Mouse (Mus musculus) CH12.LX (cell line): ENCODE data around the gene Sstr5. TPM values are rescaled to one million over a fixed set of nuclear protein-coding genes. Genes with fewer than 3 reads are reported as not detected.

Source experiments
- DNase-seq: peaks from one replicate; pipeline ENCODE4 v3.0.0-alpha.2; 2013; ENCODE audit errors: extremely low read depth
- H3K27ac ChIP-seq: 2 replicates; pipeline ENCODE4 v1.5.1; 2012; ENCODE audit warnings: low read depth, mild to moderate bottlenecking, control low read depth, moderate library complexity; ENCODE audit not compliant: insufficient read depth
- H3K27me3 ChIP-seq: replicated peaks from 2 replicates; pipeline ENCODE3; 2012; ENCODE audit warnings: inconsistent platforms
- H3K36me3 ChIP-seq, 2 experiments: replicated peaks in 1 of 2; 2 replicates each; pipeline versions ENCODE3 to v1.6.1; 2012; ENCODE audit warnings: inconsistent platforms in 1 of 2, low read length in 1 of 2, mild to moderate bottlenecking in 1 of 2, mixed read lengths in 1 of 2, moderate library complexity in 1 of 2; ENCODE audit not compliant: control insufficient read depth in 1 of 2, insufficient read depth in 1 of 2
- H3K4me1 ChIP-seq, 2 experiments: 2 replicates each; pipeline ENCODE4 v1.6.1; 2012; ENCODE audit warnings: inconsistent platforms in 1 of 2, moderate library complexity in 1 of 2; ENCODE audit not compliant: insufficient read depth in 2 of 2, control insufficient read depth in 1 of 2
- H3K4me2 ChIP-seq: 2 replicates; pipeline ENCODE4 v1.6.1; 2012; ENCODE audit warnings: low read depth, mild to moderate bottlenecking, control low read depth; ENCODE audit not compliant: poor library complexity, insufficient read depth, severe bottlenecking
- H3K4me3 ChIP-seq, 3 experiments: fragments of 150-350 bp in 1 of 3; sonication (generic) in 1 of 3; replicated peaks in 1 of 3; 2 replicates each; pipeline versions ENCODE3 to v1.5.1; 2011 to 2012; ENCODE audit warnings: low read depth in 2 of 3, low read length in 2 of 3, mild to moderate bottlenecking in 2 of 3, moderate library complexity in 2 of 3, control low read depth in 1 of 3, improper control_type of control experiment in 1 of 3, inconsistent platforms in 1 of 3, mixed read lengths in 1 of 3; ENCODE audit not compliant: poor library complexity in 1 of 3
- H3K79me2 ChIP-seq: replicated peaks from 2 replicates; pipeline ENCODE4 v1.6.1; 2012; ENCODE audit warnings: mild to moderate bottlenecking, moderate library complexity; ENCODE audit not compliant: control insufficient read depth, poor library complexity, insufficient read depth, severe bottlenecking; ENCODE audit errors: extremely low read depth
- H3K9ac ChIP-seq: 2 replicates; pipeline ENCODE4 v1.6.1; 2012; ENCODE audit warnings: low read depth, mild to moderate bottlenecking, control low read depth, moderate library complexity; ENCODE audit not compliant: insufficient read depth
- H3K9me3 ChIP-seq: replicated peaks from 2 replicates; pipeline ENCODE3; 2012; ENCODE audit warnings: low read length, inconsistent platforms, mixed read lengths
- BHLHE40 ChIP-seq: IDR thresholded peaks from 2 replicates; pipeline ENCODE4 v1.6.1; 2011; ENCODE audit warnings: mild to moderate bottlenecking, low read depth, low read length, improper control_type of control experiment
- CHD1 ChIP-seq: IDR thresholded peaks from 2 replicates; pipeline ENCODE4 v1.6.1; 2012; ENCODE audit warnings: low read depth, low read length, improper control_type of control experiment, inconsistent platforms
- E2F4 ChIP-seq: IDR thresholded peaks from 2 replicates; pipeline ENCODE4 v1.6.1; 2011; ENCODE audit warnings: low read depth, low read length, improper control_type of control experiment; ENCODE audit not compliant: insufficient replicate concordance
- ETS1 ChIP-seq: conservative IDR thresholded peaks from 2 replicates; pipeline ENCODE4 v1.6.1; 2012; ENCODE audit warnings: low read depth, mild to moderate bottlenecking, inconsistent platforms, low read length, improper control_type of control experiment, moderate library complexity
- HCFC1 ChIP-seq: IDR thresholded peaks from 2 replicates; pipeline ENCODE4 v1.6.1; 2012; ENCODE audit warnings: low read depth, mild to moderate bottlenecking, inconsistent platforms, low read length, improper control_type of control experiment
- IRF4 ChIP-seq: IDR thresholded peaks from 2 replicates; pipeline ENCODE4 v1.6.1; 2014; ENCODE audit warnings: low read depth, mild to moderate bottlenecking, inconsistent platforms, low read length, improper control_type of control experiment
- JUND ChIP-seq: conservative IDR thresholded peaks from 2 replicates; pipeline ENCODE4 v1.6.1; 2011; ENCODE audit warnings: low read depth, low read length, improper control_type of control experiment
- KAT2A ChIP-seq: IDR thresholded peaks from 2 replicates; pipeline ENCODE4 v1.6.1; 2012; ENCODE audit warnings: low read length, improper control_type of control experiment, inconsistent platforms; ENCODE audit not compliant: insufficient replicate concordance
- MAFK ChIP-seq: IDR thresholded peaks from 2 replicates; pipeline ENCODE4 v1.6.1; 2011; ENCODE audit warnings: low read length, improper control_type of control experiment; ENCODE audit not compliant: insufficient replicate concordance
- NELFE ChIP-seq: IDR thresholded peaks from 2 replicates; pipeline ENCODE4 v1.6.1; 2011; ENCODE audit warnings: low read depth, low read length, improper control_type of control experiment
- PAX5 ChIP-seq: IDR thresholded peaks from 2 replicates; pipeline ENCODE4 v1.6.1; 2012; ENCODE audit warnings: low read length, inconsistent platforms, mixed read lengths
- POLR2A ChIP-seq: IDR thresholded peaks from 2 replicates; pipeline ENCODE4 v1.6.1; 2011; ENCODE audit warnings: low read depth, mild to moderate bottlenecking, improper control_type of control experiment, low read length
- POLR2AphosphoS2 ChIP-seq: IDR thresholded peaks from 2 replicates; pipeline ENCODE4 v1.6.1; 2011; ENCODE audit warnings: low read depth, low read length, improper control_type of control experiment
- RCOR1 ChIP-seq: conservative IDR thresholded peaks from 2 replicates; pipeline ENCODE4 v1.6.1; 2012; ENCODE audit warnings: low read depth, mild to moderate bottlenecking, inconsistent platforms, low read length, improper control_type of control experiment
- TBP ChIP-seq: conservative IDR thresholded peaks from 2 replicates; pipeline ENCODE4 v1.6.1; 2011; ENCODE audit warnings: low read depth, low read length, improper control_type of control experiment
- USF1 ChIP-seq: IDR thresholded peaks from 2 replicates; pipeline ENCODE4 v1.6.1; 2014; ENCODE audit warnings: low read depth, mild to moderate bottlenecking, inconsistent platforms, low read length, improper control_type of control experiment
- USF2 ChIP-seq: conservative IDR thresholded peaks from 2 replicates; pipeline ENCODE4 v1.6.1; 2011; ENCODE audit warnings: low read depth, low read length, improper control_type of control experiment
- ZC3H11A ChIP-seq: IDR thresholded peaks from 2 replicates; pipeline ENCODE4 v1.6.1; 2012; ENCODE audit warnings: low read depth, mild to moderate bottlenecking, inconsistent platforms, low read length, improper control_type of control experiment
- ZKSCAN1 ChIP-seq: IDR thresholded peaks from 2 replicates; pipeline ENCODE4 v1.6.1; 2012; ENCODE audit warnings: low read depth, inconsistent platforms, low read length, improper control_type of control experiment, borderline replicate concordance
- dilution Hi-C: fragments of 300-500 bp; cut with MboI; formaldehyde crosslinking; loops from 2 replicates; pipeline ENCODE4 v1.14.3; 2020; ENCODE audit warnings: low sequenced_read_pairs; ENCODE audit not compliant: extremely low pct_unique_long_range_greater_than_20kb, extremely low pct_ligation_motif_present
- in situ Hi-C: fragments of 300-500 bp; cut with MboI; formaldehyde crosslinking; loops from 3 replicates; pipeline ENCODE4 v1.14.3; 2019; ENCODE audit warnings: low sequenced_read_pairs, low pct_ligation_motif_present, low pct_unique_long_range_greater_than_20kb, mixed read lengths
- polyA plus RNA-seq: library from polyadenylated mRNA; unstranded; fragments of >175 nt; gene quantifications from 2 replicates; pipeline ENCODE4 v1.2.1, GENCODE M21; 2012; ENCODE audit warnings: low read depth; ENCODE audit not compliant: insufficient read length
- total RNA-seq, 2 experiments: library from RNA; depleted of rRNA; stranded (reverse); fragments of 300-350 nt in 1 of 2; fragments of >200 nt in 1 of 2; gene quantifications; 2 replicates each; pipeline ENCODE4 v1.2.3; 2012 to 2014

Gene Sstr5
- total and polyA plus RNA-seq, 3 experiments, result 0.35 to 1.9 (median 0.38) TPM

GRCm38 (mm10) chr17:25463326-25463945 lies 33.7 kb downstream of the Sstr5 start:
- Histone ChIP-seq H3K79me2 (no peaks in the 10 kb centered on the region), H3K27me3 (peaks cover 87% of the 10 kb centered on the region), H3K4me1 (no peaks in the 10 kb centered on the region), H3K4me2 (no peak overlapping the region)
- in situ Hi-C loops (no loop called here), dilution Hi-C loops (no loop called here)
- no peak for DNase-seq
- no peak for TF ChIP-seq PAX5
- TF ChIP-seq ETS1, result no peak
- no peak for TF ChIP-seq USF2
- no peak for TF ChIP-seq HCFC1
- no peak for TF ChIP-seq ZC3H11A
- TF ChIP-seq MAFK, result no peak
- TF ChIP-seq JUND, result no peak
- TF ChIP-seq IRF4, result no peak
- no peak for TF ChIP-seq KAT2A
- TF ChIP-seq USF1, result no peak
- TF ChIP-seq RCOR1, result no peak
- no peak for TF ChIP-seq E2F4
- TF ChIP-seq TBP, result no peak
- TF ChIP-seq, all 38 proteins: peak for 0
- no peak overlapping the region for H3K27ac ChIP-seq
- H3K9ac ChIP-seq, result no peak overlapping the region
- no peak overlapping the region for H3K4me3 ChIP-seq
- no peaks in the 10 kb centered on the region for H3K36me3 ChIP-seq
- H3K9me3 ChIP-seq, result peaks cover 3% of the 10 kb centered on the region

GRCm38 (mm10) chr17:25462236-25462875 lies 34.7 kb downstream of the Sstr5 start:
- H3K36me3 ChIP-seq, result no peaks in the 10 kb centered on the region
- no peak overlapping the region for H3K9ac ChIP-seq
- no peaks in the 10 kb centered on the region for H3K4me1 ChIP-seq
- dilution Hi-C loops (no loop called here), in situ Hi-C loops (no loop called here)
- TF ChIP-seq USF1 (no peak), POLR2A (no peak), NELFE (no peak), BHLHE40 (no peak), CHD1 (no peak), ZKSCAN1 (no peak), POLR2AphosphoS2 (no peak), JUND (no peak)
- H3K4me2 ChIP-seq, result no peak overlapping the region
- H3K4me3 ChIP-seq, result no peak overlapping the region
- peaks cover 3% of the 10 kb centered on the region for H3K9me3 ChIP-seq
- H3K27ac ChIP-seq, result no peak overlapping the region
- no peak for DNase-seq
- H3K79me2 ChIP-seq, result no peaks in the 10 kb centered on the region
- peaks cover 87% of the 10 kb centered on the region for H3K27me3 ChIP-seq
